Mouse (Mus musculus): Measurements from ENCODE around the gene Trak1. TPM values are rescaled to one million over a fixed set of nuclear protein-coding genes. Genes with fewer than 3 reads are reported as not detected.

Gene Trak1
- total and polyA plus RNA-seq, 2 experiments = 50.3 to 61.2 TPM

GRCm38 (mm10) chr9:121385091-121385748, 87.9 kb downstream of the Trak1 start:
- H3K27ac ChIP-seq (replicated peaks; ENCODE audit: insufficient read depth, low read depth, low read length) = no peak overlapping the region
- 44% methylated on average over 16 of the region's 16 CpGs for WGBS
- DNase-seq (ENCODE audit: extremely low read depth, low read depth, low spot score) = peak; percentile 64
- H3K9ac ChIP-seq (ENCODE audit: low read depth, low read length) = peak overlapping the region; percentile 43; the same call in 1 of the 2 replicates
- H3K4me3 ChIP-seq (ENCODE audit: insufficient read depth, low read depth, low read length) = no peak overlapping the region
- peaks cover 28% of the 10 kb centered on the region for H3K4me1 ChIP-seq (ENCODE audit: control insufficient read depth, insufficient read depth, low read length)
- no peaks in the 10 kb centered on the region for H3K27me3 ChIP-seq (ENCODE audit: control insufficient read depth, insufficient read depth, low read length)
- TF ChIP-seq CTCF (IDR thresholded peaks at IDR 0.05; ENCODE audit: low read depth, low read length) = peak; percentile 93
- TF ChIP-seq POLR2A (IDR thresholded peaks at IDR 0.05; ENCODE audit: extremely low read depth, insufficient read depth, low read length) = no peak
- H3K79me2 ChIP-seq (ENCODE audit: control insufficient read depth, insufficient read depth, low read length) = peaks cover 62% of the 10 kb centered on the region
- H3K36me3 ChIP-seq (ENCODE audit: control insufficient read depth, insufficient read depth, low read length) = no peaks in the 10 kb centered on the region

GRCm38 (mm10) chr9:121385749-121386350, 88.5 kb downstream of the Trak1 start:
- Histone ChIP-seq H3K27ac (replicated peaks; ENCODE audit: insufficient read depth, low read depth, low read length) (no peak overlapping the region), H3K79me2 (ENCODE audit: control insufficient read depth, insufficient read depth, low read length) (peaks cover 62% of the 10 kb centered on the region), H3K36me3 (ENCODE audit: control insufficient read depth, insufficient read depth, low read length) (no peaks in the 10 kb centered on the region), H3K4me3 (ENCODE audit: insufficient read depth, low read depth, low read length) (no peak overlapping the region), H3K27me3 (ENCODE audit: control insufficient read depth, insufficient read depth, low read length) (no peaks in the 10 kb centered on the region), H3K9ac (ENCODE audit: low read depth, low read length) (no peak overlapping the region), H3K4me1 (ENCODE audit: control insufficient read depth, insufficient read depth, low read length) (peaks cover 28% of the 10 kb centered on the region)
- TF ChIP-seq CTCF (IDR thresholded peaks at IDR 0.05; ENCODE audit: low read depth, low read length) = no peak
- no peak for TF ChIP-seq POLR2A (IDR thresholded peaks at IDR 0.05; ENCODE audit: extremely low read depth, insufficient read depth, low read length)
- WGBS = 66% methylated on average over 12 of the region's 12 CpGs
- no peak for DNase-seq (ENCODE audit: extremely low read depth, low read depth, low spot score)

DNA sequence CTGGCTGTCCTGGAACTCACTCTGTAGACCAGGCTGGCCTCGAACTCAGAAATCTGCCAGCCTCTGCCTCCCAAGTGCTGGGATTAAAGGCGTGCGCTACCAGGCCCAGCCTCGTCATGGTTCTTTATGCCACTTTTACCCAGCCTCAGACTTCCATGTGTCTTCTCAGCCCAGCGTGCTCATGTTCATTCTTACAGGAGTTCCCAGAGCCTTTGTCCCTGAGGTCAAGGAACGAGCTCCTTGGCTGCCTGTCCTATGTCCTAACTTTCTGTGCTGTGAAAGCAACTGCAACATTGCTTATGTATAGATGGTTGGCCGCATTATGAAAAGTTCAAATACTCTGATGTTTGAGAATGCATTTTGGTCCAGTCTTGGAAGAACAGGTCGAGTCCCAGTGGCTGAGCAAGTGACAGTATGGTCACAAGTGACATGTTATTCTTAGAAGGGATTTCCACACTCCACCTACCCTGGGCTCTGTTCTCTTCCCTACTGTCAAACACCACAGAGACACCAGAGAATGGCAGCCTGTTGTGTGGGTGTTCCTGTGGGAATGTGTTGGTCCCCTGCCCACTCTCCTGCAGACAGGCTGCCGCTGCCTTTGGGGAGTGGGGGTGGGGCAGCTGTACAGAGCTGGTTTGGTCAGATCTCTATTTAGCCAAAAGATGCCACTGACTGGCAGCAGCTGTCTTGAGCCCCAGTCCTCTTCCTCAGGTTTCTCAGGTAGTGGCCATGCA, 90.4 kb downstream of the Trak1 start:
- H3K36me3 ChIP-seq (ENCODE audit: control insufficient read depth, insufficient read depth, low read length) = peaks cover 6% of the 10 kb centered on the region; the same call in 1 of the 2 replicates
- H3K4me1 ChIP-seq (ENCODE audit: control insufficient read depth, insufficient read depth, low read length) = peaks cover 28% of the 10 kb centered on the region
- WGBS = 64% methylated on average over 9 of the region's 9 CpGs
- TF ChIP-seq POLR2A (IDR thresholded peaks at IDR 0.05; ENCODE audit: extremely low read depth, insufficient read depth, low read length) (no peak), CTCF (IDR thresholded peaks at IDR 0.05; ENCODE audit: low read depth, low read length) (no peak)
- H3K79me2 ChIP-seq (ENCODE audit: control insufficient read depth, insufficient read depth, low read length) = peaks cover 66% of the 10 kb centered on the region
- H3K4me3 ChIP-seq (ENCODE audit: insufficient read depth, low read depth, low read length) = no peak overlapping the region
- no peak overlapping the region for H3K27ac ChIP-seq (replicated peaks; ENCODE audit: insufficient read depth, low read depth, low read length)
- H3K9ac ChIP-seq (ENCODE audit: low read depth, low read length) = no peak overlapping the region
- H3K27me3 ChIP-seq (ENCODE audit: control insufficient read depth, insufficient read depth, low read length) = no peaks in the 10 kb centered on the region
- peak; percentile 48 for DNase-seq (ENCODE audit: extremely low read depth, low read depth, low spot score)

GRCm38 (mm10) chr9:121388273-121388931, 91.1 kb downstream of the Trak1 start:
- no peak for DNase-seq (ENCODE audit: extremely low read depth, low read depth, low spot score)
- peaks cover 70% of the 10 kb centered on the region for H3K79me2 ChIP-seq (ENCODE audit: control insufficient read depth, insufficient read depth, low read length)
- H3K36me3 ChIP-seq (ENCODE audit: control insufficient read depth, insufficient read depth, low read length) = peaks cover 11% of the 10 kb centered on the region
- H3K9ac ChIP-seq (ENCODE audit: low read depth, low read length) = no peak overlapping the region
- H3K4me3 ChIP-seq (ENCODE audit: insufficient read depth, low read depth, low read length) = no peak overlapping the region
- TF ChIP-seq CTCF (IDR thresholded peaks at IDR 0.05; ENCODE audit: low read depth, low read length) (no peak), POLR2A (IDR thresholded peaks at IDR 0.05; ENCODE audit: extremely low read depth, insufficient read depth, low read length) (no peak)
- H3K27ac ChIP-seq (replicated peaks; ENCODE audit: insufficient read depth, low read depth, low read length) = no peak overlapping the region
- H3K4me1 ChIP-seq (ENCODE audit: control insufficient read depth, insufficient read depth, low read length) = peaks cover 28% of the 10 kb centered on the region
- 84% methylated on average over 13 of the region's 13 CpGs for WGBS
- no peaks in the 10 kb centered on the region for H3K27me3 ChIP-seq (ENCODE audit: control insufficient read depth, insufficient read depth, low read length)

GRCm38 (mm10) chr9:121389258-121389657, 92.0 kb downstream of the Trak1 start:
- no peak overlapping the region for H3K4me3 ChIP-seq (ENCODE audit: insufficient read depth, low read depth, low read length)
- no peak overlapping the region for H3K9ac ChIP-seq (ENCODE audit: low read depth, low read length)
- 93% methylated on average over 10 of the region's 10 CpGs for WGBS
- peaks cover 67% of the 10 kb centered on the region for H3K79me2 ChIP-seq (ENCODE audit: control insufficient read depth, insufficient read depth, low read length)
- peaks cover 20% of the 10 kb centered on the region for H3K4me1 ChIP-seq (ENCODE audit: control insufficient read depth, insufficient read depth, low read length)
- H3K36me3 ChIP-seq (ENCODE audit: control insufficient read depth, insufficient read depth, low read length) = peaks cover 18% of the 10 kb centered on the region
- no peaks in the 10 kb centered on the region for H3K27me3 ChIP-seq (ENCODE audit: control insufficient read depth, insufficient read depth, low read length)
- no peak for DNase-seq (ENCODE audit: extremely low read depth, low read depth, low spot score)
- H3K27ac ChIP-seq (replicated peaks; ENCODE audit: insufficient read depth, low read depth, low read length) = no peak overlapping the region
- TF ChIP-seq CTCF (IDR thresholded peaks at IDR 0.05; ENCODE audit: low read depth, low read length) = no peak
- TF ChIP-seq POLR2A (IDR thresholded peaks at IDR 0.05; ENCODE audit: extremely low read depth, insufficient read depth, low read length) = no peak
